Mouse (Mus musculus): ENCODE data around the gene Gng7.

DNA sequence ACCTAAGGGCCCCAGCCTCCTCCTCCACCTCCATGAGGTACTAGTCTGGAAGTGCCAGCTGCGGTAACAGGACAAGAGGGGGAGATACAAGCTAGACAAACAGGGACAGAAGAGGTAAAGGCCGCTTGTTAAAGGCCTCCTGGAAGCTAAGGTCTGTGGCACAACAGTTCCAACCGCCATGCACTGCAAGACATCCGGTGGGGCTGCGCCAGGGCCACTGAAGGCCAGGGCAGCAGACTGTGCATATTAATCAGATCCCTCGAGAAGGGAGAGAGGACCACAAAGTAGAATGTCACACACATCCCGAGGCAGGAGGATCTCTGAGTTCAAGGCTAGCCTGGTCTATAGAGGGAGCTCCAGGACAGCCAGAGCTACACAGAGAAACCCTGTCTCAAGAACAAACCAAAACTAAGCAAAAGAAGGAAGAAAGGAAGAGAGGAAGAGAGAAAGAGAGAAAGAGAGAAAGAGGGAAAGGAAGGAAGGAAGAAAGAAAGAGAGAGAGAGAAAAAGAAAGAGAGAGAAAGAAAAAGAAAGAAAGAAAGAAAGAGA lies 33.1 kb downstream of the Gng7 start:
- TF ChIP-seq POLR2A (IDR thresholded peaks at IDR 0.05; ENCODE audit: extremely low read depth, insufficient read depth, low read length) (no peak), CTCF (IDR thresholded peaks at IDR 0.05; ENCODE audit: extremely low read depth, insufficient read depth, low read length) (no peak)

Data from cortical plate, adult 2 months (tissue).